Mouse (Mus musculus) CH12.LX (cell line): Measurements from ENCODE around the gene Fermt1. TPM values are rescaled to one million over a fixed set of nuclear protein-coding genes. Genes with fewer than 3 reads are reported as not detected.
A peak's percentile ranks its signal among the peaks of the same experiment; 100 is the strongest.

Experiments used
- DNase-seq: peaks from one replicate; pipeline ENCODE4 v3.0.0-alpha.2; 2013; ENCODE audit errors: extremely low read depth
- H3K27ac ChIP-seq: 2 replicates; pipeline ENCODE4 v1.5.1; 2012; ENCODE audit warnings: low read depth, mild to moderate bottlenecking, control low read depth, moderate library complexity; ENCODE audit not compliant: insufficient read depth
- H3K27me3 ChIP-seq: replicated peaks from 2 replicates; pipeline ENCODE3; 2012; ENCODE audit warnings: inconsistent platforms
- H3K36me3 ChIP-seq, 2 experiments: replicated peaks in 1 of 2; 2 replicates each; pipeline versions ENCODE3 to v1.6.1; 2012; ENCODE audit warnings: inconsistent platforms in 1 of 2, low read length in 1 of 2, mild to moderate bottlenecking in 1 of 2, mixed read lengths in 1 of 2, moderate library complexity in 1 of 2; ENCODE audit not compliant: control insufficient read depth in 1 of 2, insufficient read depth in 1 of 2
- H3K4me1 ChIP-seq, 2 experiments: 2 replicates each; pipeline ENCODE4 v1.6.1; 2012; ENCODE audit warnings: inconsistent platforms in 1 of 2, moderate library complexity in 1 of 2; ENCODE audit not compliant: insufficient read depth in 2 of 2, control insufficient read depth in 1 of 2
- H3K4me2 ChIP-seq: 2 replicates; pipeline ENCODE4 v1.6.1; 2012; ENCODE audit warnings: low read depth, mild to moderate bottlenecking, control low read depth; ENCODE audit not compliant: poor library complexity, insufficient read depth, severe bottlenecking
- H3K4me3 ChIP-seq, 3 experiments: fragments of 150-350 bp in 1 of 3; sonication (generic) in 1 of 3; replicated peaks in 1 of 3; 2 replicates each; pipeline versions ENCODE3 to v1.5.1; 2011 to 2012; ENCODE audit warnings: low read depth in 2 of 3, low read length in 2 of 3, mild to moderate bottlenecking in 2 of 3, moderate library complexity in 2 of 3, control low read depth in 1 of 3, improper control_type of control experiment in 1 of 3, inconsistent platforms in 1 of 3, mixed read lengths in 1 of 3; ENCODE audit not compliant: poor library complexity in 1 of 3
- H3K79me2 ChIP-seq: replicated peaks from 2 replicates; pipeline ENCODE4 v1.6.1; 2012; ENCODE audit warnings: mild to moderate bottlenecking, moderate library complexity; ENCODE audit not compliant: control insufficient read depth, poor library complexity, insufficient read depth, severe bottlenecking; ENCODE audit errors: extremely low read depth
- H3K9ac ChIP-seq: 2 replicates; pipeline ENCODE4 v1.6.1; 2012; ENCODE audit warnings: low read depth, mild to moderate bottlenecking, control low read depth, moderate library complexity; ENCODE audit not compliant: insufficient read depth
- H3K9me3 ChIP-seq: replicated peaks from 2 replicates; pipeline ENCODE3; 2012; ENCODE audit warnings: low read length, inconsistent platforms, mixed read lengths
- BHLHE40 ChIP-seq: IDR thresholded peaks from 2 replicates; pipeline ENCODE4 v1.6.1; 2011; ENCODE audit warnings: mild to moderate bottlenecking, low read depth, low read length, improper control_type of control experiment
- EP300 ChIP-seq: IDR thresholded peaks from 2 replicates; pipeline ENCODE4 v1.6.1; 2011; ENCODE audit warnings: low read length, improper control_type of control experiment
- HCFC1 ChIP-seq: IDR thresholded peaks from 2 replicates; pipeline ENCODE4 v1.6.1; 2012; ENCODE audit warnings: low read depth, mild to moderate bottlenecking, inconsistent platforms, low read length, improper control_type of control experiment
- IRF4 ChIP-seq: IDR thresholded peaks from 2 replicates; pipeline ENCODE4 v1.6.1; 2014; ENCODE audit warnings: low read depth, mild to moderate bottlenecking, inconsistent platforms, low read length, improper control_type of control experiment
- JUN ChIP-seq: IDR thresholded peaks from 2 replicates; pipeline ENCODE4 v1.6.1; 2011; ENCODE audit warnings: low read depth, mild to moderate bottlenecking, low read length, improper control_type of control experiment, moderate library complexity; ENCODE audit not compliant: insufficient read depth
- KAT2A ChIP-seq: IDR thresholded peaks from 2 replicates; pipeline ENCODE4 v1.6.1; 2012; ENCODE audit warnings: low read length, improper control_type of control experiment, inconsistent platforms; ENCODE audit not compliant: insufficient replicate concordance
- MAFK ChIP-seq: IDR thresholded peaks from 2 replicates; pipeline ENCODE4 v1.6.1; 2011; ENCODE audit warnings: low read length, improper control_type of control experiment; ENCODE audit not compliant: insufficient replicate concordance
- NELFE ChIP-seq: IDR thresholded peaks from 2 replicates; pipeline ENCODE4 v1.6.1; 2011; ENCODE audit warnings: low read depth, low read length, improper control_type of control experiment
- POLR2AphosphoS2 ChIP-seq: IDR thresholded peaks from 2 replicates; pipeline ENCODE4 v1.6.1; 2011; ENCODE audit warnings: low read depth, low read length, improper control_type of control experiment
- TCF12 ChIP-seq: IDR thresholded peaks from 2 replicates; pipeline ENCODE4 v1.6.1; 2014; ENCODE audit warnings: low read depth, mild to moderate bottlenecking, inconsistent platforms, low read length, improper control_type of control experiment
- ZC3H11A ChIP-seq: IDR thresholded peaks from 2 replicates; pipeline ENCODE4 v1.6.1; 2012; ENCODE audit warnings: low read depth, mild to moderate bottlenecking, inconsistent platforms, low read length, improper control_type of control experiment
- ZKSCAN1 ChIP-seq: IDR thresholded peaks from 2 replicates; pipeline ENCODE4 v1.6.1; 2012; ENCODE audit warnings: low read depth, inconsistent platforms, low read length, improper control_type of control experiment, borderline replicate concordance
- ZMIZ1 ChIP-seq: IDR thresholded peaks from 2 replicates; pipeline ENCODE4 v1.6.1; 2012; ENCODE audit warnings: low read depth, mild to moderate bottlenecking, inconsistent platforms, low read length, improper control_type of control experiment
- ZNF384 ChIP-seq: IDR thresholded peaks from 2 replicates; pipeline ENCODE4 v1.6.1; 2012; ENCODE audit warnings: low read depth, low read length, improper control_type of control experiment, inconsistent platforms
- dilution Hi-C: fragments of 300-500 bp; cut with MboI; formaldehyde crosslinking; loops from 2 replicates; pipeline ENCODE4 v1.14.3; 2020; ENCODE audit warnings: low sequenced_read_pairs; ENCODE audit not compliant: extremely low pct_unique_long_range_greater_than_20kb, extremely low pct_ligation_motif_present
- in situ Hi-C: fragments of 300-500 bp; cut with MboI; formaldehyde crosslinking; loops from 3 replicates; pipeline ENCODE4 v1.14.3; 2019; ENCODE audit warnings: low sequenced_read_pairs, low pct_ligation_motif_present, low pct_unique_long_range_greater_than_20kb, mixed read lengths
- polyA plus RNA-seq: library from polyadenylated mRNA; unstranded; fragments of >175 nt; gene quantifications from 2 replicates; pipeline ENCODE4 v1.2.1, GENCODE M21; 2012; ENCODE audit warnings: low read depth; ENCODE audit not compliant: insufficient read length
- total RNA-seq, 2 experiments: library from RNA; depleted of rRNA; stranded (reverse); fragments of 300-350 nt in 1 of 2; fragments of >200 nt in 1 of 2; gene quantifications; 2 replicates each; pipeline ENCODE4 v1.2.3; 2012 to 2014

Fermt1 gene
- total and polyA plus RNA-seq, 3 experiments, result not detected

DNA sequence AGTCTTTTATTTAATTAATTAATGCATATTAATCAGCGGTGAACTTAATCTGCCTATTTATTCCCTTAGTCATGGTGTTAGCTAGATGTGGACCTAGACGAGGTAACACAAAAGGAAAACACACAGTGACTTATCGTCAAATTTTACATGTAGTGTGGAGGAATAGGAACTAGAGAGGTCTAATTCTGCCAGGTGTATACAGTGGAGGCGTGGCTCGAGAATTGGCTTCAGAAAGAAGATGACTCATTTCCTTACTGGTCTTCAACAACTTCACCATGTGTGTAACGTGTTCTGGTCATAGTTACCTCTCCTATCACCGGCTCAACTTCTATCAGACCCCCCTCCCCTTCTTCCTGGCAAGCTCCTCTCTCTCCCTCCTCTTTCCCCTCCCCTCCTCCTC, 2.5 kb upstream of the Fermt1 start:
- H3K9ac ChIP-seq, result no peak overlapping the region
- H3K27me3 ChIP-seq, result peaks cover 11% of the 10 kb centered on the region
- peaks cover 0 to 20% of the 10 kb centered on the region in 2 experiments; a peak in 2 of 4 replicates for H3K4me1 ChIP-seq
- dilution Hi-C loops (no loop called here), in situ Hi-C loops (no loop called here)
- no peaks in the 10 kb centered on the region for H3K9me3 ChIP-seq
- no peak overlapping the region for H3K4me3 ChIP-seq
- H3K4me2 ChIP-seq, result no peak overlapping the region
- DNase-seq, result peak; percentile 21
- H3K36me3 ChIP-seq, result no peaks in the 10 kb centered on the region
- H3K79me2 ChIP-seq, result no peaks in the 10 kb centered on the region
- no peak for TF ChIP-seq TCF12
- TF ChIP-seq IRF4, result 0 out of 2 replicates have a peak, but pooled peaks have one; percentile 7
- peak; percentile 35; the same call in 1 of the 2 replicates for TF ChIP-seq JUN
- TF ChIP-seq, all 38 proteins: peak for 2
- H3K27ac ChIP-seq, result no peak overlapping the region

DNA sequence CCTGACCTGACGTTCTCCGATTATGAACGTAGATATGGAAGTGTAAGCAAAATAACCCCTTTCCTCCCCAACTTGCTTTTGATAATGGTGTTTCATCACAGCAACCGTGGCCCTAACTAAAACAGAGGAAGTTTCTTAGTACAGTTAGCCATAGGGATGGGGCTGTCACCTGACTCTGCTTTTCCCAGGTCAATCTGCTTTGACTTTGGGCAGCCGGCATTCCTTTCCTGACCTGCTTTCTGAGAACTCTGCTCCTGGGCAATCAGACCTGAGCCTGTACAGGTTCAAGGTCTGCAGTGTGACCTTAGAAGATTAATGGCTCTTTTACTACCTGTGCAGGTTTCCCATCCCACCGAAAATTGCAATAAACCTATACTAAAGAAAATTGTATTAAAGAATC, 1.3 kb upstream of the Fermt1 start:
- H3K4me3 ChIP-seq, result no peak overlapping the region
- DNase-seq, result no peak

GRCm38 (mm10) chr2:132944711-132945325, 888 bp downstream of the Fermt1 start:
- Histone ChIP-seq H3K4me3 (no peak overlapping the region), H3K27me3 (peaks cover 6% of the 10 kb centered on the region), H3K4me1 (peaks cover 0 to 20% of the 10 kb centered on the region in 2 experiments; a peak in 3 of 4 replicates), H3K4me2 (no peak overlapping the region), H3K9ac (no peak overlapping the region), H3K9me3 (no peaks in the 10 kb centered on the region), H3K27ac (no peak overlapping the region), H3K79me2 (no peaks in the 10 kb centered on the region), H3K36me3 (no peaks in the 10 kb centered on the region)
- no peak for TF ChIP-seq HCFC1
- no peak for TF ChIP-seq NELFE
- no peak for TF ChIP-seq ZC3H11A
- no peak for TF ChIP-seq BHLHE40
- TF ChIP-seq MAFK, result no peak
- TF ChIP-seq POLR2AphosphoS2, result no peak
- no peak for DNase-seq
- dilution Hi-C loops (no loop called here), in situ Hi-C loops (no loop called here)

More for the DNA sequence above, 1.3 kb upstream of the Fermt1 start:
- Histone ChIP-seq H3K9ac (no peak overlapping the region), H3K36me3 (no peaks in the 10 kb centered on the region), H3K79me2 (no peaks in the 10 kb centered on the region), H3K27me3 (peaks cover 11% of the 10 kb centered on the region), H3K27ac (no peak overlapping the region), H3K4me1 (peaks cover 0 to 20% of the 10 kb centered on the region in 2 experiments; a peak in 2 of 4 replicates), H3K4me2 (no peak overlapping the region), H3K9me3 (no peaks in the 10 kb centered on the region)
- TF ChIP-seq KAT2A (no peak), EP300 (no peak), ZMIZ1 (no peak), ZNF384 (no peak), ZKSCAN1 (no peak)
- dilution Hi-C loops, result no loop called here
- in situ Hi-C loops, result no loop called here
